Mouse (Mus musculus): ENCODE measurements at regions not wholly inside any gene's neighbourhood (a gene's known extent, or its start where the extent isn't known, plus 50 kb on each side); places are given as distances from the start of the nearest gene placed in this dataset.
"Not testable (repeated sequence)": the region's sequence is repeated elsewhere in the genome, so short reads cannot be mapped to it uniquely, and the experiment has no call there.

- peak; percentile 49; the same call in 1 of the 2 replicates for ATAC-seq (ENCODE audit: extremely low read depth, insufficient number of reproducible peaks, low FRiP score, poor library complexity, severe bottlenecking)
- H3K4me1 ChIP-seq (ENCODE audit: insufficient read depth, low read depth, low read length), result not testable (repeated sequence)
Measured at GRCm38 (mm10) chrY:4150031-4150430, 378.6 kb downstream of the Gm3376 start.

GRCm38 (mm10) chrY:4150681-4151080 is 379.2 kb downstream of the Gm3376 start:
- H3K4me1 ChIP-seq (ENCODE audit: insufficient read depth, low read depth, low read length); DNase-seq (ENCODE audit: low spot score); ATAC-seq (ENCODE audit: extremely low read depth, insufficient number of reproducible peaks, low FRiP score, poor library complexity, severe bottlenecking); H3K27me3 ChIP-seq (ENCODE audit: insufficient read depth, low read length); H3K36me3 ChIP-seq (replicated peaks); H3K9me3 ChIP-seq (replicated peaks); H3K4me3 ChIP-seq (ENCODE audit: low read depth, low read length): not testable (repeated sequence)

More at GRCm38 (mm10) chrY:4150031-4150430, 378.6 kb downstream of the Gm3376 start:
- H3K4me3 ChIP-seq (ENCODE audit: low read depth, low read length); DNase-seq (ENCODE audit: low spot score); H3K9me3 ChIP-seq (replicated peaks); H3K36me3 ChIP-seq (replicated peaks); H3K27me3 ChIP-seq (ENCODE audit: insufficient read depth, low read length): not testable (repeated sequence)

- not testable (repeated sequence) for DNase-seq (ENCODE audit: low spot score); ATAC-seq (ENCODE audit: extremely low read depth, insufficient number of reproducible peaks, low FRiP score, poor library complexity, severe bottlenecking); H3K9me3 ChIP-seq (replicated peaks); H3K36me3 ChIP-seq (replicated peaks); H3K27me3 ChIP-seq (ENCODE audit: insufficient read depth, low read length); H3K4me3 ChIP-seq (ENCODE audit: low read depth, low read length); H3K4me1 ChIP-seq (ENCODE audit: insufficient read depth, low read depth, low read length)
Measured at GRCm38 (mm10) chrY:4152998-4153397, 381.5 kb downstream of the Gm3376 start.

- H3K4me3 ChIP-seq (ENCODE audit: low read depth, low read length), result no peak overlapping the region
- ATAC-seq (ENCODE audit: extremely low read depth, insufficient number of reproducible peaks, low FRiP score, poor library complexity, severe bottlenecking) (no peak), DNase-seq (ENCODE audit: low spot score) (no peak)
- no peaks in the 10 kb centered on the region for H3K4me1 ChIP-seq (ENCODE audit: insufficient read depth, low read depth, low read length)
- no peaks in the 10 kb centered on the region for H3K27me3 ChIP-seq (ENCODE audit: insufficient read depth, low read length)
- H3K9me3 ChIP-seq (replicated peaks), result no peaks in the 10 kb centered on the region
- H3K36me3 ChIP-seq (replicated peaks), result no peaks in the 10 kb centered on the region
- no peak for TF ChIP-seq GATA1 (IDR thresholded peaks at IDR 0.05; ENCODE audit: borderline replicate concordance, low read length)
- no peak for TF ChIP-seq CTCF (IDR thresholded peaks at IDR 0.05; ENCODE audit: low read depth, low read length)
- no peak for TF ChIP-seq TAL1 (conservative IDR thresholded peaks at IDR 0.05; ENCODE audit: low read depth, low read length)
Measured at GRCm38 (mm10) chrY:4160371-4160770, 388.9 kb downstream of the Gm3376 start.

Measured in G1E (cell line).